Mouse (Mus musculus): ENCODE results near the gene Ring1. TPM values are rescaled to one million over a fixed set of nuclear protein-coding genes. Genes with fewer than 3 reads are reported as not detected.
A peak's percentile ranks its signal among the peaks of the same experiment; 100 is the strongest.
"Not testable (repeated sequence)": the region's sequence is repeated elsewhere in the genome, so short reads cannot be mapped to it uniquely, and the experiment has no call there.

Gene Ring1
- polyA plus RNA-seq, 1 experiment: 11.4 TPM

DNA sequence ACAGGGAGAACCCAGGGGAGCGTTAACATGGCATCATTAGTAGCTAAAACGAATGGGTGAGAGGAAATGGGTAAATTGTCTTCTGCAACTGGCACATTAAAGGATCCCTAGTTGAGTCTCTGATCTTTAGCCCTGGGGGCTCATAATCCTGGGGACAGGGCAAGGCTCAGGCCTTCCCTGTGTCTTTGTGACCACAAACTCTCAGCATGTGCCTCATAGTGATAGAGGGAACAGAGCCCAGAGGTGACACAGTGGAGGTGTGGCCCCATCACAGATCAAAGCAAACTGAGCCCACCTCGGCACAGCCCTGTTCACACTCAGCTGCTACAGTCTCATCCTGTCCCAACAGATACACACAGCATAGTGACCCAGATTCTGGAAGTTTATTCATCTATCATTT lies 28.8 kb downstream of the Ring1 start:
- Histone ChIP-seq H3K9me3 (replicated peaks; ENCODE audit: control insufficient read depth, insufficient read depth, low read length, poor library complexity, severe bottlenecking) (no peaks in the 10 kb centered on the region), H3K27me3 (ENCODE audit: control insufficient read depth, insufficient read depth, low read length, poor library complexity, severe bottlenecking) (peaks cover 7% of the 10 kb centered on the region), H3K4me3 (ENCODE audit: low read depth, low read length) (no peak overlapping the region), H3K27ac (ENCODE audit: insufficient read depth, low read length) (no peak overlapping the region), H3K4me1 (ENCODE audit: control insufficient read depth, insufficient read depth, low read length) (no peaks in the 10 kb centered on the region), H3K9ac (ENCODE audit: low read depth, poor library complexity, severe bottlenecking) (no peak overlapping the region), H3K36me3 (ENCODE audit: control insufficient read depth, insufficient read depth, low read length, poor library complexity, severe bottlenecking) (no peaks in the 10 kb centered on the region)
- TF ChIP-seq EP300 (IDR thresholded peaks at IDR 0.05; ENCODE audit: insufficient read depth, low read depth, low read length) (no peak), POLR2A (IDR thresholded peaks at IDR 0.05; ENCODE audit: insufficient read depth, low read length) (no peak), CTCF (IDR thresholded peaks at IDR 0.05; ENCODE audit: low read depth, low read length) (no peak)

DNA sequence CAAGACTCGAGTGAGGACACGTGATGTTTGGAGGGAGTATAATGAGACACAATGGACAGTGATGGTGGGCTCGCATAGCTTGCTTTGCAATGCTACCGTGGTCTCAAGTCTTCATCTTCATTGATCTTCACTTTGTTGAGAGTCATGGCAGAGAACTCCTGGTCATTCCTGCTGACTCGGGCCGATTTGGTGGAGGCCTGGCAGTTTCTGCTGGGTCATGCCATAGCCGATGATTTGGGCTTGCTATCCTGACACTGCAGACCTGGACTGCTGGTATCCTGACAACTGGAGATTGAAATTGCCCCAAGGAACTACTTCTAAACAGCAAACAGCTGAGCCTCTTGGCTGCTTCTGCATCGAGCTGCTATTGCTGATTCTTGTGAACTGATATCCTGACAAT lies 29.5 kb downstream of the Ring1 start:
- peaks cover 7% of the 10 kb centered on the region for H3K27me3 ChIP-seq (ENCODE audit: control insufficient read depth, insufficient read depth, low read length, poor library complexity, severe bottlenecking)
- no peak overlapping the region for H3K27ac ChIP-seq (ENCODE audit: insufficient read depth, low read length)
- TF ChIP-seq EP300 (IDR thresholded peaks at IDR 0.05; ENCODE audit: insufficient read depth, low read depth, low read length) (no peak), POLR2A (IDR thresholded peaks at IDR 0.05; ENCODE audit: insufficient read depth, low read length) (no peak), CTCF (IDR thresholded peaks at IDR 0.05; ENCODE audit: low read depth, low read length) (no peak)
- no peaks in the 10 kb centered on the region for H3K9me3 ChIP-seq (replicated peaks; ENCODE audit: control insufficient read depth, insufficient read depth, low read length, poor library complexity, severe bottlenecking)
- H3K4me1 ChIP-seq (ENCODE audit: control insufficient read depth, insufficient read depth, low read length): no peaks in the 10 kb centered on the region
- no peak overlapping the region for H3K9ac ChIP-seq (ENCODE audit: low read depth, poor library complexity, severe bottlenecking)
- no peak overlapping the region for H3K4me3 ChIP-seq (ENCODE audit: low read depth, low read length)
- no peaks in the 10 kb centered on the region for H3K36me3 ChIP-seq (ENCODE audit: control insufficient read depth, insufficient read depth, low read length, poor library complexity, severe bottlenecking)

DNA sequence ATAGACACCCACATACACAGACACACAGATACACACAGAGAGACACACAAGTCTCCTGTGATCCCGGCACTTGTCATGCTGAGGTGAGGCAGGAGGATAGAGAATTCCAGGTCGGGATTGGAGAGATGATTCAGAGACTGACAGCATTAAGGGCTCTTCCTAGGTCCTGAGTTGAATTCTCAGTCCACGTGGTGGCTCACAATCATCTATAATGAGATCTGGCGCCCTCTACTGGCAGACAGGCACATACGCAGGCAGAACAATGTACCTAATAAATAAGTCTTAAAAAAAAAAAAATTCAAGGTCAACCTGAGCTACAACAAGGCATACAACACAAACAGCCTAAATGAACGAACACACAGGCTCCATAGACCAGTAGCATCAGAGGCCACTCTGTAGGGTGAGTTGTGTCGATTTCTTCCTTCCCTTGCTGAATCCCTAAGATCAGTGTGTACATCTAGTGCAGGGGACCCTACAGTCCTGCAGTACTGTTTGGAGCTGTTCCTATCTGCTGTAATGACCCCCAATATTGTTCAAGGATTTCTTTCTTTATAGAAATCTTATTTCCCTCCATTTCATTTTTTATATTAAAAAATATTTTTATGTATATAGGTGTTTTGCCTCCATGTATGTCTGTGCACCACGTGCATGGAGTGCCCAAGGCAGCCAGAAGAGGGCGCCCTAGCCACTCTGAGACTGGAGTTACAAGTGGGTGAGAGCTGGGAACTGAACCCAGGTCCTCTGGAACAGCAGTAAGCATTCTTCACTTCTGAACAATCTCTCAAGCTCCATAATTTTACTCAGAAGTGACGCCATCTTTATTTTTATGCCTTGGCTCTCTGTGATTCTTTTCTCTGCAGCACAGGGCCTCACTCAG lies 32.5 kb downstream of the Ring1 start:
- Histone ChIP-seq H3K4me3 (ENCODE audit: low read depth, low read length) (peak overlapping the region; percentile 21; the same call in 1 of the 2 replicates), H3K27me3 (ENCODE audit: control insufficient read depth, insufficient read depth, low read length, poor library complexity, severe bottlenecking) (no peaks in the 10 kb centered on the region), H3K36me3 (ENCODE audit: control insufficient read depth, insufficient read depth, low read length, poor library complexity, severe bottlenecking) (no peaks in the 10 kb centered on the region), H3K9ac (ENCODE audit: low read depth, poor library complexity, severe bottlenecking) (peak overlapping the region; percentile 23; the same call in 1 of the 2 replicates), H3K9me3 (replicated peaks; ENCODE audit: control insufficient read depth, insufficient read depth, low read length, poor library complexity, severe bottlenecking) (no peaks in the 10 kb centered on the region), H3K27ac (ENCODE audit: insufficient read depth, low read length) (no peak overlapping the region), H3K4me1 (ENCODE audit: control insufficient read depth, insufficient read depth, low read length) (no peaks in the 10 kb centered on the region)
- TF ChIP-seq POLR2A (IDR thresholded peaks at IDR 0.05; ENCODE audit: insufficient read depth, low read length) (no peak), CTCF (IDR thresholded peaks at IDR 0.05; ENCODE audit: low read depth, low read length) (peak; percentile 64)

DNA sequence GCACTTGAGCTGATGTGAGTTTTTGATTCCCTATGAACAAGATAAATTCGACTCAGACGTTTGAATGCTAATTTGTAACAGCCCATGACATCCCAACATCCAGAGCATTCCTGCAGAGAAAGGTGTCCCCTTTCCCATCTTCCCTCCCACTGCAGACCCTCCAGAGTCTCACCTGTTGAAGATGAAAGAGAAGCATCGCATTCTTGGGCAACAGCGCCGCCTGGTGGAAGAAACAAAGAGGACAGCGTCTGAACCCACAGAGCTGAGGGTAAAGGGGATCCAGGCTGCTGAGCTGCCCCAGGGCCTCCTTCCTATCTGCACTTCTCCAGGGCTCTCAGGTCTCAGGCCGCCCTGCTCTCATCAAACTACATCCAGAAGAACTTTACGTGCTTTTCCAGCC lies 42.3 kb downstream of the Ring1 start:
- H3K36me3 ChIP-seq (ENCODE audit: control insufficient read depth, insufficient read depth, low read length, poor library complexity, severe bottlenecking); H3K27ac ChIP-seq (ENCODE audit: insufficient read depth, low read length); H3K9ac ChIP-seq (ENCODE audit: low read depth, poor library complexity, severe bottlenecking); H3K27me3 ChIP-seq (ENCODE audit: control insufficient read depth, insufficient read depth, low read length, poor library complexity, severe bottlenecking); H3K9me3 ChIP-seq (replicated peaks; ENCODE audit: control insufficient read depth, insufficient read depth, low read length, poor library complexity, severe bottlenecking); H3K4me1 ChIP-seq (ENCODE audit: control insufficient read depth, insufficient read depth, low read length): not testable (repeated sequence)
- H3K4me3 ChIP-seq (ENCODE audit: low read depth, low read length): 0 out of 2 replicates have a peak overlapping the region, but pooled peaks have one; percentile 13
- peak; percentile 58 for TF ChIP-seq CTCF (IDR thresholded peaks at IDR 0.05; ENCODE audit: low read depth, low read length)

DNA sequence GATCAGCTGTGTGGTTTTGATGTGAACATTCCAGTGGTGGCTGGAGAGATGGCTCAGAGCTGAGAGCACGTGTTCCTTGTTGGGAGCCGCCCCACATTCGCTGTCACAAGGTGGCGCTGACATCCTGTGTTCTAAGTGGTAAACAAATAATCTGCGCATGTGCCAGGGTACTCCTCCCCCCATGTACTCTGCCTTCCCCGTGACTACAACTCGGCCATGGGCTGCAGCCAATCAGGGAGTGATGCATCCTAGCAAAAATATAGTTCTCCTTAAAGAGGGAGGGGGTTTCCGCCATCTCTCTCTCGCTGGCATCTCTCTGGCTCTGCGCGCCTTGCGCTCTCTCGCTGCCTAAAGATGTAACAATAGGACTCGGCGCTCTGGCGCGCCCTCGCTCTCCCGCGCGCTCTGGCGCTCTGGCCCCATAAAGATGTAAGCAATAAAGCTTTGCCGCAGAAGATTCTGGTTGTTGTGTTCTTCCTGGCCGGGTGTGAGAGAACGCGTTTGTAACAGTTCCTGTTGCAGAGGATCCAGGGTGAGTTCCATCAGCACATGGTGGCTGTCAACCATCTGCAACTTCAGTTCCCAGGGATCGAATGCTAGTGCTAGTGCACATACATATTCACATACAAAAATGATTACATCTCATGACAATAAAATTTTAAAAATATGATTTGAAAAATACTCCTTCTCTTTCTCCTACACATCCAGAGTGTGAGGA lies 43.1 kb downstream of the Ring1 start:
- Histone ChIP-seq H3K4me3 (ENCODE audit: low read depth, low read length) (peak overlapping the region; percentile 81), H3K27ac (ENCODE audit: insufficient read depth, low read length) (peak overlapping the region; percentile 42), H3K9ac (ENCODE audit: low read depth, poor library complexity, severe bottlenecking) (peak overlapping the region; percentile 50)
- peak; percentile 64 for TF ChIP-seq CTCF (IDR thresholded peaks at IDR 0.05; ENCODE audit: low read depth, low read length)
- peak; percentile 59 for TF ChIP-seq POLR2A (IDR thresholded peaks at IDR 0.05; ENCODE audit: insufficient read depth, low read length)
- peak; percentile 82 for TF ChIP-seq EP300 (IDR thresholded peaks at IDR 0.05; ENCODE audit: insufficient read depth, low read depth, low read length)
- not testable (repeated sequence) for H3K4me1 ChIP-seq (ENCODE audit: control insufficient read depth, insufficient read depth, low read length); H3K36me3 ChIP-seq (ENCODE audit: control insufficient read depth, insufficient read depth, low read length, poor library complexity, severe bottlenecking); H3K9me3 ChIP-seq (replicated peaks; ENCODE audit: control insufficient read depth, insufficient read depth, low read length, poor library complexity, severe bottlenecking); H3K27me3 ChIP-seq (ENCODE audit: control insufficient read depth, insufficient read depth, low read length, poor library complexity, severe bottlenecking)
